Mouse (Mus musculus): Measurements from ENCODE around the gene Snx14.

Gene Snx14

DNA sequence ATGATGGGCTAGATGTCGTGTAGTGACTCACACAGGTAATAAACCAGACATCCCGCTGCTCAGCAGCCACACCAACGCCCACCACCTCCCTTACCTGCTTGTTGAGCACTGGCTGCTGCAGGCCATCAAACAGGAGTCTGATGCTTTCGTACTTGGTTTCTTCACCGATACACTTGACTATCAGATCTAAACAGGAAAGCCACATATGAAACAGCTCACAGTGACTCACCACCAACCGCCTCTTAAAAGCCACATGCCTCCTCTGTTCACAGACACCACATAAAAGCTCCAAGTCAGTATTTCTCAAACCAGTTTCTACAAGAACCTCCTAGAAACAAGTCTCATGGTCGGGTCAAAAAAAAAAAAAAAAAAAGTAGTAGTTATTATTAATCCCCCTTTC is 58.7 kb downstream of the Snx14 start:
- DNase-seq: no peak

DNA sequence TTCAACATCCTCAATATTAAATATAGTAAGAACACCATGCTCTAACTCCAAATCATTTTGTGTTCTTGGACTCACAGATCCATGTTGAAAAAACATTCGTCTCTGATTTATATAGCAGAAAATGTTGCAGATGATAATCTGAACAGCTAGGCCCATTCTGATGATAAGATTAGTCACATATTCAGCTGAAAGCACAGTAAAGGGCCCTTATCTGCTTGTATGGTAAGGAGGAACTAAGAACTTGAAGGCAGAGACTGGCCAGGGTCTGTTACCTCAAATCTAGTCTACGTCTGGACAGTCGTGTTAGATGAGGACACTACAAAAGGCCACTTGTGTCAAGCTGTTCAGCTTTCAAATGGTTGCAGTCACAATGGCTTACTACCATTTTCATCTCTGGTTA is 59.7 kb downstream of the Snx14 start:
- DNase-seq: no peak

DNA sequence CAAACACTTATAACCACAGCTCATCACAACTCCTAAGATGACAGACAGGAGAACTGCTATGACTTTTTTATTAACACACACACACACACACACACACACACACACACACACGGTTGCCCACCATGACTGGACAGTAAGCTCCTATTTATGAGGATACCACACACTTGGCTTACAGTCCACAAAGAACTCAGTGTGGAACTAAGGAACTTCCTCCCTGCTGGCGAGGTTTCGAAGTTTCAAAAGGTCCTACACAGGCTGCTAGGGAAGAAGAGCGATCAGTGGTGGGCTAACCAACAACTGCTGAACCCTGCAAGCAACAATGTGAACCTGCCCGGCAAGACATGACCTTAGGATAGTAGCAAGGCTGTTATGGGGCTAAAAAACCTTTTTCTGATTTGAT is 61.3 kb downstream of the Snx14 start:
- DNase-seq: no peak

DNA sequence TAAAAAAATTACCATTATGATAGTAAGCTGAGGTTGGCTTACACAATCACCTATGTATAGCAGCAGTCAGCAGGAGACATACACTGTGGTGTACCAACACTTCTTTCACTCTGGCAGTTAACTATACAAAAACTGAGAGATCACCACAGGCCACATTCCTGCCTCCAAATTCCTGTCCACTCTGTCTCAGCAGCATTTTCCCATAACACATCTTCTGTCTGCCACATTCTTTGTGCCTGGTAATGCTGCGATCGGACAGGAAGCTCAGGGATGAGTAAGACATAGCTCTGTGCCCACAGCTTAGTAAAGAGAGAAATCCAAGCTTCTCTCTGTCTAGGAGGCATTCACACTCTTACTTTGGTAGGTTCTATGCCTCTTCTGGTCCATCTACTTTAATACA is 65.8 kb downstream of the Snx14 start:
- no peak for DNase-seq

DNA sequence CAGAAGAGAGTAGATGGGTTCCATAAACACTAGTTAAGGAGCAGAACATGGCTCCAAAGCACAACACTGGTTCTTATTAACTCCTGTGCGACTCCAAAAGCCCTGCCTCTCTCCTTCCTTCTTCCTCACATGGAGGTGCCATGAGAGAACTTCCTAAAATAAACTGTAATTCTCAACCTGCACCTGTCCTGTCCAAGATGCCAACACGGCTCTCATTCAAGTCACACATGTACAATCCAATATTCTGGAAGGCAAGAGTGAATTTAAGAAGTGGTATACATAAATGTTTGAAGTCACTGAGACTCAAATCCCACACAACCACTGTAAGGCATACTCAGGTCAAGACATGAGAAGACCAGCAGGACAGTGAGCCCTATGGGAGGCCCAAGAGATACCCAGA is 67.6 kb downstream of the Snx14 start:
- DNase-seq: no peak

DNA sequence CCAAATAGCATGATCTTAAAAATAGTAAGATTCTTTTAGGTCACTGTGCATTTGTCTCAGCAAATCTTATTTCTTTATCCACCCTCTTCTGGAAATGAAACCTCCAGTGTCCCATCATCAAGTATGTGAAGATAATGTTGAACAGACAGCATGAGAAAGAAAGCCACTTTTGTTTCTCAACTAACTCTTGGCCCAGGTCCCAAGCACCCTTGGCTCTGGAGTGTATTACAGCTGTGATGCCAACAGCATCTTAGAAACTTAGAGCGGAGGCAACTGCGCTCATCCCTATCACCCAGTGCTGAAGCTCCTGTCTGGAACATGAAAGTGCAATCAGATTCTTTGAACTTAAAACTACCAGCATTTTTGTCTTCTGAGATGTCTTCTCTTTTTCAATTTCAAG is 69.1 kb downstream of the Snx14 start:
- no peak for DNase-seq

DNA sequence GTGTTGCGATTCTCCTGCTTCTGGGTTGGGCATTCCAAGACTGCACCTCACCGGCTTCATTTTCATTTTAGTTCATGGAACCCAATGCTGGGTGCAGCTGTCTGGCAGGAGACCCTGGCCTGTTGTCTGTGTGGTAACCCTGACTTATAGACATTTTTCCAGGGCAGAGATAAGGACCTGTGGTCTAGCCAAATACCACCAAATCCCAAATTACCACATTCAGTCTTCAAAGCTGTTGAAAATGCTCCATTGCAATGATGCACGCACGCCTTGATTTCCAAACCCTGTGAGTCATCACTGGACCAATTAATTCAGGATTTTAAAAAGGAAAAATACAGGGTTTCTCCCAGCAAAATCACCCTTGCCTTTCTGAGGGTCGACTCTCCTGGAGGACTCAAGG is 70.3 kb downstream of the Snx14 start:
- no peak for DNase-seq

DNA sequence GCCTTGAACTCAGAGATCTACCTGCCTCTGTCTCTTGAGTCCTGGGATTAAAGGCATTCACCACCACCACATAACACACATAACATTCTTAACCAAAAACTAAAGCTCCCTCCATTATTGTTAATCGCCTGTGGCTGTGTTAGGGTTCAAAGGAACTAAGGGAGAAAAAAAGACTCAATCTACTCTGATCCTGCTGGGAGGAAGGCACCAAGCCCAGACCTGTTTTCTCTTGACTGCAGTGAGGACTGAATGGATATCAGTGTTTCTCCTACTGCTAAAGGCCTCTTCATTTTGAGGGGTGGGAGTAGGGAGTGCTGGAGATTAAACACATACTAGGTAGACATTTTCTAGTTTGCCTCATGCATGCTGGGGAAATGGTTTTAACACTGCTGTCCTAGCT is 71.0 kb downstream of the Snx14 start:
- no peak for DNase-seq

DNA sequence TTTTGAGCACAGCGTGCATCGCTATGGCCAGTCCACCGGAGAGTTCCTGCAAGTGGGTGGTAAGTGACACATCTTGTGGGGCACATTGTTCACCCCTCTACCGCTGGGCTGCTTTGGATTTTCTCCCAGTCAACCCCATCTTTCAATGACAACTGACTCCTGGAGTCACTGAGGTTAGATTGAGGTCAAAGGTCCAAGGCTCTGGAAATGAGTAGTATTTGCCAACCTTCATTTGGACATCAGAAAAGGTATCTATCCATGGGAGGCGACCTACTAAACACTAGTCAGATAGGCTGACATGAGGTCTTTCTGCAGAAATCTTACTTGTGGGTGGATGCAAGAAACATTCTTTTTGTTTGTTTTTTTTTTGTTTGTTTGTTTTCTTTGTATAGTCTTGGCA is 71.4 kb downstream of the Snx14 start:
- no peak for DNase-seq

DNA sequence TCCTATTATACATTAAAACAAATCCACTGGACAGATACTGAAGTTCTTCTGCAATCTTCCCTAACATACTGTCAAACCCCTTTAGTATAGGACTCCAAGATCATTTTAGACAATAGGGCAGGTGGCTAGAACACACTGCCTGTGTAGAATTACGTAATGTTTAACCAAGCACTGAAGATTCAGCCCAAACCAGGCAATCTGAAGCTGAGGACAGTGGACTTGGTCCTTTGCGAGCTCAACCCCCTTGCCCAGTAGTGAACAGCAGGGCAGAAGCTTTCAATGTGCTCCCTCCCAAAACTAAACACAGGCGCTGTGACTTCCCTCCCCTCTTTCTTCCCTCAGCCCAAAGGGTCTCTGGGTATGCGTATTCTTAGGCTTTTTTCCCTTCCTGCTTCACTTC is 71.9 kb downstream of the Snx14 start:
- DNase-seq: no peak

DNA sequence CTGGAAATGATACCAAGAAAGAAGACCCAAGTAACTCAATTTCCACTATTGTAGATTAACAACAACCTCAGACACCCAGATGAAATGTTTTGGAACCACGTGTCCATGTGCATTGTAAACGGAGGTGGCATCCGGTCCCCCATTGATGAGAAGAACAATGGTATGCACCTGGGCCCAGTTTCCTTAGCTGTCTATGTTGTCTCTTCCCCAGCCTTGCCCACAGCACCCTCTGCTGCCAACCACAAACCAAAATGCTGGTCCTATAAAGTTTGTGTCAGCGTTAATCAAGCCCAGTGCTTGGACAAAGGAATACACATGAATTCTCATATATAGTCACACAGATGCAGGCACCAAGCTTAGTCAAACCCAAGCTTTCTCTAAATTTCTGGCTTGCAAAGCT is 72.5 kb downstream of the Snx14 start:
- no peak for DNase-seq

DNA sequence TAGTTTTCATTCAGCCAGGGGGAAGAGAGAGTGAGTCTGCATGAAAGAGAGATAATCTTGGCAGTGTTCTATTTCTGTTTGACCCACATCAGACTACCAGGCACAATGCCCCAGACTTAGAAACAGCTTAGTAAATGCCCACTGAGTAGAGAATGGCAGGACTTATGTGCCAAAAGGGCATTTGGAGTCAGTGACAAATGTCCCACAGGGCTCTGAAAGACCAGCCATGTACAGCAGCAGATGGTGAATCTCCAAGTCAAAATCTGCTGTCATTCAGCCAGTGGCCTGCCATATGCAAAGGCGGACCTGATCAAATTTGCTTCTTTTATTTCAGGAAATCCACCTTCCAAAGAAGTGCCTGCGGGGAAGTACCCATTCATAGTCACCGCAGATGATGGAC is 75.7 kb downstream of the Snx14 start:
- DNase-seq: no peak

DNA sequence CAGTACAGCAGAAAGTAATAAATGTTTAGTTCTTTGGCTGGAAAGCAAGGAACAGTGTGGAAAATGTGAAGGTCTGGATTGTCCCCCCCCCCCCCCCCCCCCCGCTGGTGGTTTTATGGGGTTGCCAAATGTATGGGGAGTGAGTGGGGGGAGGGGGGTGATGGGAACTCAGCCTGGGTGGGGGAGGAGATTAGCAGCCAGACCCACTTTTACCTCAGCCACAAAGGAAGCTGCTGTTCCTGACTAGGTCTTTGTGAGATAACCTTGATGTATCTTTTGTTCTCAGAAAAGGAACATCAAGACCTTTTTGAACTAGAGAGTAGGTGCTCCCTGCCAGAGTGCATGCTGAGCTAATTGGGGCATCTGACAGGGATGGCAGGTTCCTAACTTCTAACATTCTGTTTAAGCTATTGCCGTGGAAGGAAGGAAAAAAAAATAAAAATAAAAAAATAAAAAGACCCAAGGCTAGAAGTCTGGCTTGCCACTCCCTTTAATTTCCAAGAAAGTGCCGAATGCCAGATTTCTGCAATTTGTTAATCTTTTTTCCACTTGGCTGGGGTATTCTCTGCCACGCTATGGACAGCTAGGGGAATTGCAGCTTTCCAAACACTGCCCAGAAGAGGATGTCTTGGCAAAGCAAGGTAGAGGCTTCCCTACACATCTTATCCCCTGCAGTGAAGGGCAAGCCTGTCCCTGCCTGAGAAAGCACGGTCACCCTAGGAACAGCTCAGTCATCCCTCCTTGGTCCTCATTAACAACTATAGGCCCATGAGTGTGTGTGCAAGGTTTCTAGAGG is 76.5 kb downstream of the Snx14 start:
- DNase-seq: no peak

DNA sequence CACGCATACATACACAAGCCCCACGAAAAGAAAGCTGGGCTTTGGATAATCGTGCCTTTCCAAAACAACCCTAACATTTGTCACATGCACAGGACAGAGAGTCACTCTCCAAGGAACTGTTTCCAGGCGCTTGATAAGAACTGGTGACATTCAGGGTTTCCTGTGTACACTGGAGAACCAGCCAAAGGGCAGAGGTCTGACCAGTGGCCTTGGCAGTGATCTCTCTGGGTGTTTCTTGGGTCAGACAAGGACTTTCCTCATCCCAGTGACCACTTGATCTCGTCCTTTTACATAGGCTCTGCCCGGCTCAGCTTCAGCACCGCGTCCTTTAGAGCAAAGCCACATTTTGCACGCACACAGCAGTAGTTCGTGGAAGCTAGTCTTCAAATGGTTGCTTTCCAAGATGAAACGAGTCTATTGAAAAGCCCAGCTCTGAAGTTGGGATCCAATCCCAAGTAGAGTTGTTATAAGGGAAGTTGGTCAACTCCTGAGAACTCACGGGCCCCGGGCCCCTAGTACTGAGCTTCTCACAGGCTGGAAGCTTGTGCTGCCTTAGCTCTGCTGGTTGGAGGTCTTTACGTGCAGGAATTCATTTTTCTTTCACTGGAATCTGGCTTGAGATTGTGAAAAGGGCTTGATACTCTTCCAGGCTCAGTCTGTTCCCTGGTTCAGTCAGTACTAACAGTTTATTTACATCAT is 77.4 kb downstream of the Snx14 start:
- no peak for DNase-seq

DNA sequence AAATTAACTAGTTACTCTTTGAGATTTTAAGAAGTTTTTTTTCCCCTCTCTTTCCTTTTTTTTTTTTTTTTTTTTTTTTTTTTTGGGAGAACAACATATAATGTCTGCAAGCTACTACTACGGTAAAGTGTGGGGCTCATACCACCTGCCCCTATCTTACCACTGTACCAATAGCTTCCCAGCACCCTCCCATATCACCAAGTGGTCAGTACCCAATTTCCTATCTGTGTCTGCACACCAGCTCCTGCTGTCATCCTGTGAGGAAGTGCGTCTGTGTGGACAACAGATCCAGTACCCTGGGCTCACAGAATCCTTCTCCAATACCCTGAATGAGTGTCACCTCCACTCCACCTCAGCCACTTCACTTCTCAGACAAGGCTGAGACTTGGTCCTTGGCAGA is 79.6 kb downstream of the Snx14 start:
- no peak for DNase-seq

DNA sequence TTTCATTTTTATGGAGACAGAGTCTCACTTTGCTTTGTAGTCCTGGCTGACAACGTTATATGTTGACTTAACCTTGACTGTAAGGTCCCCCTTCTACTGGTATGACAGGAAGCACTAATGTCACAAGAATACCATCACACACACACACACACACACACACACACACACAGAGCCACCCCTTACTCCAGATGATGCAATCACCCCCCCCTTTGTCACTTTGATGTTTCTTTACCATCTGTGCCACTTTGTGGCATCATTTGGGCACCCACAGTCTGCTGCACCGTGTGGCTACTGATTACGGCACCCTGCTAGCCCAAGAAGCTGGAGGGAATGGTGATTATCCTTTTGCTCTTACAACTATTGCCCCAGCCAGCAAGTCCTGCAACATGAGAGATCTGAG is 81.6 kb downstream of the Snx14 start:
- DNase-seq: no peak

DNA sequence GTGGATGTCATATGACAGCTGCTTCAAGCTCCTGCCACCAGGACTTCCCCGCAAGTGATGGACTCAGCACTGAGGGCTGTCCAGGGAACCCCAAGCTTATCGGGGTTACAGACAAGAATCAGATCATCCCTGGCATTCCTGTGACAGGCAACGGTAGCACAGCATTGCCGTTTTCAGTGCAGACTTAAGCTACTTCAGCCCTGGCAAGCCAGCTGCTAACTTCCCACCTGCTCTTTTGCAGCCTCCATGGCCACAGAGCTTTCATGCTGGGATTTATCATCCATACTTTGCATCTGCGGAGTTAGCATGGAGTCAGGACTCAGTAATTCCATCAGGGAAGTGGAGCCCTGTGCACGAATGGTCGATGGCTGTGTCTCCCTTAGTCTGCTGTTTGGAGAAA is 85.3 kb downstream of the Snx14 start:
- no peak for DNase-seq

DNA sequence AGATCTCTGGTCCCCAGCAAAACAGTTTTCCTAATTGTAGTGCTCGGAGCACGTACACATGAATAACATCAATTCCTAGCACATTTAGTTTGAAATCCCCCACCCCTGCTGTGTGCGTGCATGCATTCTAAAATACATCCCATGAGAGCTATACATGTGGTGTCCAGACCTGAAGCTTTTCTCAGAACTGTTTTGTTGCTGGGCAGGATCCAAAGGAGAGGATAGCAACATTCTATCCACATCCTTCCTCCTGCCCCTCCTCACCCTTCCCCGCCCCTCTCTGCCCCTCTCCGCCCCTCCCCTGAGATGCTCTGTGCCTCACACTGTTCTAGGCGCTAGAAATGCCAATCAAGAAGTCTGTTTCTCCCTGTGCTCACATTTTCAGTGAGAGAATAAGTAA is 86.0 kb downstream of the Snx14 start:
- DNase-seq: no peak

DNA sequence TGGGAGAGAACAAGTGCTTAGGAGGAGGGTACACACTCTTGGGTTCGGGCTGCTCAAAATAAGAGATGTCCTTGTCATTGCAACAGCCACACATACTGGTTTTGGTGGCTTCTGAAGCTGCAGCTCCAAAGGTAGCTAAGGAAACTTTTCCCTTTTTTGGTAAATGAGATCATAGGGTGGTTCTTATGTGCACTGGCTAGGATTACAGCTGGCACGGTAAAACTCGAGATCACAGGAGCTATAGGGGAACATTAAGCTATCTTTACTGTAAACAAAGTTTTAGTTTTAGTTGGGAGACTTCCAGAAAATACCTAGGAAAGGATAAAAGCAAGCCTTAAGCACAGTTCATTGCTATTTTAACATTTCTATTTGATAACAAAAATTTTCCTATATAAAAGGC is 87.6 kb downstream of the Snx14 start:
- no peak for DNase-seq

DNA sequence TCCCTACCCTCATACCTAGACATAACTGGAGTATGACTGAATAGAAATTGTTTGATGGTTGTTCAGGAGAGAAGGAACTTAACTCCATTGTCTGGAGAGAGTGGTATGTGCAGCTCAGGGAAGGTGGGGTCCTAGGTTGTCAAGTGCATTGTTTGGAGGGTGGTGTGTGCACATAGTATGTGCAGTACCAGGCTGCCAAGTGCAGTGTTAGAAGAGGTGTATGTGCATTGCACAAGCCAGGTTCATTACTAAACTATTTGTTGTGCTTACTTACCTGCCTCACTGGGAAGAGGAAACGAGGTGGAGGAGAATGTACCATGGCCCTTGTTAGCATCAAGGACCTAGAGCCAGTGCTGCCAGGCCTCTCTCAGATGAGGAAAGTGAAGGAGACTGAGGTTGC is 88.4 kb downstream of the Snx14 start:
- no peak for DNase-seq

DNA sequence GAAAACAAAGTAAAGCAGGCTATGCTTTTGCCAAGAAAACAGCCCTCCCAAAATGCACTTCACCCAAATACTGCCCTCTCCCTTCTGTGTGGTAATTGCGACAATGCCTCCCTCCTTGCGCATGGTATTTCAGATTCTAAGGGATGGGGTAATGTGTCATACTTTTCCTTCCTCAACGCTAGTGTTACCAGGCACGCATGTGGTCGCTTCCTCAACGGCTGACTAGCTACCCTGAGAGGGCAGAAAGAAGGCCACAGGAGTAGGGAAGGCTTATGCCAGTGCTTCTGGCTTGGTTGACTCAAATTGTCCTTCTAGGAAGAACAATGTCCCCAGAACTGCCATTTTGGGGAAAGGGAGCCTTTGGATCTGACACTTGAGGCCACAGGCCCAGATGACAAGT is 90.1 kb downstream of the Snx14 start:
- DNase-seq: no peak

DNA sequence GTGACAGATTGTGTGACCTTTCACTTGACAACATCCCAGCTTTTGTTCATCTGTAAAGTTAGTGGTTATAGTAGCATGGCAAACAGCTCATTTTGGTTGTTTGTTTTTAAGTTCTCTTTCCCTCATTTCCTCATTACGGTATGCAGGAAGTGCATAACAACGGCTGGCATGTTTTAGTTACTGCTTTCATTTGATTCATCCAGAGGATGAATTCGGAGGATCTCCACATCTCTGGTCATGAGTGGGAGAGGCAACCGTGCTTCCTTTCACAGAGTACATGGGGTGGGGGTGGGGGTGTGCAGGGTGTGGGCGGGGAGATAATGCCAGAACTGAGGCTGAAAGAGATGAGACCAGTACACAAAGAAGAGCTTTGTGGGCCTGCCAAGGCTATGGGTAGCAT is 91.9 kb downstream of the Snx14 start:
- DNase-seq: no peak

DNA sequence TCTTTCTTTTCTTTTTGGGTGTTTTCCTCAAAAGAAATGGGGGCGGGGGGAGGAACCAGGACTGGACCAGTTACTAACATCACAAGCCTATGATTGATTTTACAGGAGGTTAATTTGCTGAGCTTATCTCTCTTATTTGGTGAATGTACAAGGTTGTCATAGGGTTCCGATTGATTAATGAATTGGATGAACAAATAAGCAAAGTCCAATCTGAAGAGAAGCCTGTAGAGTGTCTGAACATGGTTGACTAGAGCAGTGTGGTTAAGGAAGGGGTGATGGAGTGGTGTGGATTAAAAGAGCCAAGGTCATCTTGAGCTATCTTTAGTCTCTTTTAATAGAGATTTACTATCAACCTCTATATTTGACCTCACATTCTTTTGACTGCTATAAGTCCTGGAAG is 94.3 kb downstream of the Snx14 start:
- no peak for DNase-seq

DNA sequence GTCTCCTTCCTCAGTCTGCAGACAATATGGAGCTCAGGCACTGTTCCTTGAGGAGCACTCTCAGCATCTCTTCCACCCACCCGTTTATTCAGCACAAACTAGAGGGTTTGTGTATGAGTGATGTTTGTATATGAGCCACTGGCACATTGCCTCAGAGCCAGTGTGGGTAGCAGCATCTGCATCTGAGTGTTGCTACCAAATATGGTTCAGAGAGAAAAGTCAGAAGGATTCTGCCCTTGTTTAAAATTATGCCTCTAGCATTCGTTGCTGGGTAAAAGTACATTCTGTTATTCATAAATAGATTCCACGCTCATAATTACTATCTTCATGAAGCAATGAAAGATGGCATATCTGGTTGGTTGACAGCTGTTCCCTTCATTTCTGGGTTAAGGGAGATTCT is 96.1 kb downstream of the Snx14 start:
- DNase-seq: no peak

DNA sequence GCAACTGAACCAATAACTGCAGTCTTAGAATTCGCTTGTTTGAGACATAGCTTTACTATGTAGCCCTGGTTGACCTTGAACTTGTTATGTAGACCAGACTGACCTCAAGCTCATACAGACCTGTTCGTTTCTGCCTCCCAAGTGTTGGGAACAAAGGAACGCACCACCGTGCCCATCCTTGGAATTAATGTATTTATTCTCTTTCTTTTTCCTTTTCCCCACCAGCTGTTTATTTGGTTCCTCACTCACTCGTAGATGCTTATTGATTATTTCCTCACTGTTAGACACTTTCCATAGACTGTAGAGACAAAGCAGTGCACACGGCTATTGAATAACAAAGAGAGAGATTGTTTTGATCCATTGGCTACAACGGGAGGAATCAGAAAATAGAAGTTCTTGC is 96.5 kb downstream of the Snx14 start:
- DNase-seq: no peak
